Mouse (Mus musculus): ENCODE results near the gene Fthl17f.
"Not testable (repeated sequence)": the region's sequence is repeated elsewhere in the genome, so short reads cannot be mapped to it uniquely, and the experiment has no call there.

The Fthl17f gene

DNA sequence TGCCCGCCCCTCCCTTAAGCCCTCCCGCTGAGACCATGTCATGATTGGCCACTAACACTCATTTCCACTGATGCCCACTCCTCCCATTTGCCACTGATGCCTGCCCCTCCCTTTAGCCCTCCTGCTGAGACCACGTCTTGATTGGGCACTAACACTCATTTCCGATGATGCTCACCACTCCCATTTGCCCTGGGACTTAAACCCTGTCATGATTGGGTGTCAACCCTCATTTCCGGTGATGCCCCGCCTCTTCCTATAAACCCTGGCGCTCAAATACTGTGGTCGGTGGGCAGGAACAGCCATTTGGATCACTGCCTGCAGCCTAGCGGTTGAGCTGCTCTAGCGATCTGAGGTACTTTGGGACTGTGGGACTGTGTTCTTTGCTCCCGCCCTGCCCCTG is at the start of gene Fthl17f:
Gene Fthl17f (plus strand): TSS at position 301 of the 400 bp plus-strand sequence.
- DNase-seq (ENCODE audit: low read depth, low spot score), result not testable (repeated sequence)

- DNase-seq (ENCODE audit: low read depth, low spot score), result no peak
These were observed 46.7 kb upstream of the Fthl17f start for GRCm38 (mm10) chrX:9016079-9016478.

GRCm38 (mm10) chrX:9019481-9019880 is 43.3 kb upstream of the Fthl17f start:
- DNase-seq (ENCODE audit: low read depth, low spot score), result no peak

DNA sequence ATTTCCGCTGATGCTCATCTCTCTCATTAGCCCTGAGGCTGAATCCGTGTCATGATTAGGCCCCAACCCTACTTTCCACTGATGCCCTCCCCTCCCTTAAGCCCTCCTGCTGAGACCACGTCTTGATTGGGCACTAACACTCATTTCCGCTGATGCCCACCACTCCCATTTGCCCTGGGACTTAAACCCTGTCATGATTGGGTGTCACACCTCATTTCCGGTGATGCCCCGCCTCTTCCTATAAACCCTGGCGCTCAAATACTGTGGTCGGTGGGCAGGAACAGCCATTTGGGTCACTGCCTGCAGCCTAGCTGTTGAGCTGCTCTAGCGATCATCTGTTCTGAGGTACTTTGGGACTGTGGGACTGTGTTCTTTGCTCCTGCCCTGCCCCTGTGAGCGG is 29.6 kb upstream of the Fthl17f start, which contains the start of gene Fthl17e:
Gene Fthl17e (plus strand): TSS at position 301 of the 400 bp plus-strand sequence.
- DNase-seq (ENCODE audit: low read depth, low spot score), result not testable (repeated sequence)

GRCm38 (mm10) chrX:9041611-9042010 is 21.2 kb upstream of the Fthl17f start:
- not testable (repeated sequence) for DNase-seq (ENCODE audit: low read depth, low spot score)

DNA sequence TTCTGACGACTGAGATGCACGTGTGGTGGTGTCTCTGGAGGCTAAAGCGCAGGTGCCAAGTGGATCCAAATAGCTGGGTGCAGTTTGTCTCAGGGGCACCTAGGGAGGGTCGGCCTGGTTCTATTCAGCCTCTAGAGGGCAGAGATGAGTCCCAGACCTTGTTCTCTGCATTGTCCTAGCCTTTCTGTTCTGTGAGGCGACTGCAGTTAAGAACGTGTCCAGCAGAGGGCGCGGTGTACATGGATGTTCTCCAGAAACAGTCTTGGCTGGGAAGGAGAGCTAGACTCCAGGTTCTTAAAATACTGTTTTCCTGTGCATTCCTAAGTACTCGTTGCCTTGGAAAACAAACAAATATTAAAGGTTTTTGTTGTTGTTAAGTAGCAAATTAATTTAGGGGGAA is 1.9 kb upstream of the Fthl17f start:
- DNase-seq (ENCODE audit: low read depth, low spot score), result peak; percentile 40

GRCm38 (mm10) chrX:9062101-9062500 is 714 bp upstream of the Fthl17f start:
- DNase-seq (ENCODE audit: low read depth, low spot score), result no peak

DNA sequence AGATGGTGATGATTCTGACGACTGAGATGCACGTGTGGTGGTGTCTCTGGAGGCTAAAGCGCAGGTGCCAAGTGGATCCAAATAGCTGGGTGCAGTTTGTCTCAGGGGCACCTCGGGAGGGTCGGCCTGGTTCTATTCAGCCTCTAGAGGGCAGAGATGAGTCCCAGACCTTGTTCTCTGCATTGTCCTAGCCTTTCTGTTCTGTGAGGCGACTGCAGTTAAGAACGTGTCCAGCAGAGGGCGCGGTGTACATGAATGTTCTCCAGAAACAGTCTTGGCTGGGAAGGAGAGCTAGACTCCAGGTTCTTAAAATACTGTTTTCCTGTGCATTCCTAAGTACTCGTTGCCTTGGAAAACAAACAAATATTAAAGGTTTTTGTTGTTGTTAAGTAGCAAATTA is 14.9 kb downstream of the Fthl17f start:
- DNase-seq (ENCODE audit: low read depth, low spot score), result not testable (repeated sequence)

- not testable (repeated sequence) for DNase-seq (ENCODE audit: low read depth, low spot score)
These were observed 32.3 kb downstream of the Fthl17f start for GRCm38 (mm10) chrX:9095066-9095465.

DNA sequence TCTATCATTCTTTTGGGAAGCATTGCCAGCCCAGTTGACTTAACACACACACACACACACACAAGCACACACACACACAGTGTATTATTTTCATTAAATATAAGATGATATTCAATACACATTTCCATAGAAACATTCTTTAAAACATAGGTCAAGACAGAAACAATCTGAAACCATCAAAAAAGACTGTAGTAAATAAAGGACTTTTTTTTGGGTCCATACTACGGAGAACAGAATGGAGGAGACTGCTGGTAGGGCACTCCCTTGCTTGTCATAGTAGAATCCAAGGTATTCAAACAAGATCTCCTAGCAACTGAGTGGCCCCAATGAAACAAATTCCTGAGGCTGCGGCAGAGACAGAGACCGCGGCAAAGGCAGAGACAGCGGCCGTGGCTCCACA is 41.4 kb downstream of the Fthl17f start, which contains the start of gene 4930402K13Rik:
Gene 4930402K13Rik (plus strand): TSS at position 301 of the 400 bp plus-strand sequence.
- no peak for DNase-seq (ENCODE audit: low read depth, low spot score)

GRCm38 (mm10) chrX:9110381-9110780 is 47.6 kb downstream of the Fthl17f start:
- DNase-seq (ENCODE audit: low read depth, low spot score), result no peak

Measured in CD4-positive, CD25-positive, alpha-beta regulatory T cell, adult 2 months (primary cell).